Mouse (Mus musculus): ENCODE measurements around the gene Olfr1152. TPM values are rescaled to one million over a fixed set of nuclear protein-coding genes. Genes with fewer than 3 reads are reported as not detected.

The Olfr1152 gene
- total RNA-seq (2017) = not detected in 3 replicates

DNA sequence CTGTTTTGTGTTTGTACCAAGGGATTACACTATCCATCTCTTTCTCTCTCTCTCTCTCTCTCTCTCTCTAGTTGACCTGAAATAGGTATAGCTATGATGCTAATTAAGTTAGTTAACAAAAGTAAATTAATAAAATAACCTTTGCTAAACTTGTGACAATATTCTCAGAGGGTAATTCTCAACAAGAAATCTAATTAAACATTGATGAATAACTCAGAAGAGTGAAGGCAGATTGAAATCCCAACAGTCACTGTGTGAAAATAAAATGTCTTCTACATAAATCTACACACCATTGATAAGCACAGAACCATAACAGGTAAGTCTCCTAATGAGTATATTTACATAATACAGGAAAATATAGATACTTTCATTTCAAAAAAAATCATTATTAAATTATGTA is at the start of gene Olfr1152:
Gene Olfr1152, plus strand, starts transcription at position 301 of the 400 bp plus-strand sequence.
- no peak for ATAC-seq (replicated peaks; ENCODE audit: insufficient number of reproducible peaks, low FRiP score, low TSS enrichment, poor library complexity, severe bottlenecking)

DNA sequence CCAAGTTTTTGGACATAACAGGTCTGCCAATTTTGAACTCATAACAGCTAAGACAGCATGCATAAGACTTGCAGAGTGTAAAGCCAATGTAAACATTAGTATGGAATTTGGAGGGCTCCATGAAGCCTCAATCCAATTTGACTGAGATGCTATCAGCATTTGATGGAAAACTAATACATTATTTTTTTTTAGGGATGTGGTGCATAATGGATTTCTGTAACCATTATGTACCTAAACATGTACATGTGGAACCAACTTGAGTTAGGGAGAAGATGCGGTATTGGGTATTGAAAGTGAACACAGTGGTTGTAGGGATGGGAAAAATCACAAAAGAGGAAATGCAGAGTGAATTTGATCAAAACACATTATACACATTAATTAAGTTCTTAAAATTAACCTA is 36.1 kb upstream of the Olfr1152 start, which contains the start of gene Olfr1148:
Gene Olfr1148, plus strand, starts transcription at position 301 of the 400 bp plus-strand sequence.
- ATAC-seq (replicated peaks; ENCODE audit: insufficient number of reproducible peaks, low FRiP score, low TSS enrichment, poor library complexity, severe bottlenecking) = no peak

DNA sequence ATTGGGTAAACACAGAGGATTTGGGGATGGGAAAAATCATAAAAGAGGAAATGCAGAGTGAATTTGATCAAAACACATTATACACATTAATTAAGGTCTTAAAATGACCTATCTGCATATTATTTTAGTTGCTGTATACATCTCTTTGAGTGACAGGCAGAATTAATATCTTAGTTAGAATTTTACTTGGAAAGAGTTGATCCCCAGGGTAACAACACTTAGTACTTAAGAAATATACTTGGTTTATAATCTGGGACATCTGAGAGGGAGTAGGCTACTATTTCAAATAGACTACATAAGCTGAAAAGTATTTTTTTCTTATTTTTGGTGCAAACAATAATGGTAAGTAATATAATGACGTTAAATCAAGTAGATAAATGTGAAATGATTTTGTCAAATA is 22.6 kb upstream of the Olfr1152 start, which contains the start of gene Olfr1150-ps1:
Gene Olfr1150-ps1, plus strand, starts transcription at position 301 of the 400 bp plus-strand sequence.
- no peak for ATAC-seq (replicated peaks; ENCODE audit: insufficient number of reproducible peaks, low FRiP score, low TSS enrichment, poor library complexity, severe bottlenecking)

DNA sequence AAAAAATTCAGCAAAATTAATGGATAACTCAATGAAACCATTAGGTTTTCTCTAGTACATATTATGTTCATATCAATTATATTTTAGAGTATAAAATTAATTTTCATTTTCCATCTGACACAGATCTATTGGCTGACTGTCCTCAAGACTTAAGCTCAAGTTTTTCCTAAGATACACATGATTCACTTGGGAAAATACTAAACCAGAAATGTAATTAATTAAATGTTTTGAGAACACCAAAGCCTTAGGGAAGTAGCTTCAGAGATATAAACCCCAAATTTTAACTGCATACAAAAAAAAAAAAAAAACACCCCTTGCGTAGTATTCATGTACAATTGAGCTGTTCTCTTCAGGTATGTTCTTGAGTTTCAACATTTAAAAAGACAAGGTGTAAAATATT is 10.7 kb upstream of the Olfr1152 start, which contains the start of gene Olfr1151:
Gene Olfr1151, plus strand, starts transcription at position 301 of the 400 bp plus-strand sequence.
- no peak for ATAC-seq (replicated peaks; ENCODE audit: insufficient number of reproducible peaks, low FRiP score, low TSS enrichment, poor library complexity, severe bottlenecking)

DNA sequence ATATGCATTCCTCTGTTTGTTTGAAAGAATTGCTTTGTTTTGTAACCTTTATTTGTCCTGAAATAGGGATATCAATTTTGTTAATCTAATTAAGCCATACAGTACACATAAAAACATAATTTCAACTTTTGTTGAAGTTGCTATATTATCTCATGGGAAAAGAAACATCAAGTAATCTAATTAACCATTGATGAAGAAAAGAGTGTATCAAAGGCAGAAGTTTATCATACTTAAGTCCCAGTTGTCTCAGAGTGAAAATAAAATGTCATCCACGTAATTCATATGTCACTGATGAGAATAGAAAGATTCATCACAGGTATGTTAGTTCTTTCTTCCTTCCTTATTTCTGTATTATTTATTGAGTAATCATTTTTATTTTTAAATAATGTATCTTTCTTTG is 28.4 kb downstream of the Olfr1152 start, which contains the start of gene Olfr1153:
Gene Olfr1153, plus strand, starts transcription at position 301 of the 400 bp plus-strand sequence.
- ATAC-seq (replicated peaks; ENCODE audit: insufficient number of reproducible peaks, low FRiP score, low TSS enrichment, poor library complexity, severe bottlenecking) = no peak

DNA sequence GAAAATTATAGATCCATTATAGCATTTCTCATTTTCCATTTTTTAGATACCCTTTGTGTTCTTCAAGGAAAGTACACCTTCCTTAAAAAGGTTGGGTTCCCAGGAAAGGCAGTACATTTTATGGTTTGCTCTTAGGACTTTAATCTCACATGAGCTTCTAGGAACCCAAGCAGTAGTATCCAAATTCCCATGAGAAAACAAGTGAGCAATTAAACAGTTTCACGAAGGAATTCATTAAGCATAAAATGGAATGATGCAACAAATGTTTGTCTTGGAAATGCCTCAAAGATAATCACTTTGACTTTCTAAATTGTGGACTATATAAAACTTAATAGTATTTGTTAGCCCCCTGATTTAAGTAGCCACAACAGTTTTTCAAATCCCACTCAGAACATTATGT is 38.8 kb downstream of the Olfr1152 start, which contains the start of gene Olfr1154:
Gene Olfr1154, minus strand, starts transcription at position 101 of the 400 bp plus-strand sequence.
- ATAC-seq (replicated peaks; ENCODE audit: insufficient number of reproducible peaks, low FRiP score, low TSS enrichment, poor library complexity, severe bottlenecking) = no peak

Other genes starting within 250 kb of the Olfr1152 start
- not detected in 3 replicates for gene Olfr1131, start 239.4 kb upstream of the Olfr1152 start, total RNA-seq (2017)
- not detected in 3 replicates for gene Olfr1132, start 229.0 kb upstream of the Olfr1152 start, total RNA-seq (2017)
- gene Olfr1133, start 219.1 kb upstream of the Olfr1152 start, total RNA-seq (2017) = not detected in 3 replicates
- not detected in 3 replicates for gene Olfr1134, start 208.0 kb upstream of the Olfr1152 start, total RNA-seq (2017)
- gene Olfr1135, start 192.8 kb upstream of the Olfr1152 start, total RNA-seq (2017) = not detected in 3 replicates
- gene Olfr1136, start 172.5 kb upstream of the Olfr1152 start, total RNA-seq (2017) = not detected in 3 replicates
- not detected in 3 replicates for gene Olfr1137, start 153.3 kb upstream of the Olfr1152 start, total RNA-seq (2017)
- gene Olfr1138, start 126.5 kb upstream of the Olfr1152 start, total RNA-seq (2017) = not detected in 3 replicates
- not detected in 3 replicates for gene Olfr1140, start 122.7 kb upstream of the Olfr1152 start, total RNA-seq (2017)
- not detected in 3 replicates for gene Olfr1141, start 112.5 kb upstream of the Olfr1152 start, total RNA-seq (2017)
- gene Olfr152, start 87.0 kb upstream of the Olfr1152 start, total RNA-seq (2017) = 1.2 TPM in 1 of 3 replicates, not detected in the others
- gene Olfr1143, start 65.9 kb upstream of the Olfr1152 start, total RNA-seq (2017) = not detected in 3 replicates
- gene Olfr1145, start 56.7 kb upstream of the Olfr1152 start, total RNA-seq (2017) = not detected in 3 replicates
- not detected in 3 replicates for gene Olfr1148, start 36.0 kb upstream of the Olfr1152 start, total RNA-seq (2017)
- gene Olfr1150-ps1, start 22.5 kb upstream of the Olfr1152 start, total RNA-seq (2017) = not detected in 3 replicates
- not detected in 3 replicates for gene Olfr1151, start 10.6 kb upstream of the Olfr1152 start, total RNA-seq (2017)
- not detected in 3 replicates for gene Olfr1153, start 28.5 kb downstream of the Olfr1152 start, total RNA-seq (2017)
- not detected in 3 replicates for gene Olfr1154, start 38.7 kb downstream of the Olfr1152 start, total RNA-seq (2017)
- gene Olfr1155, start 78.6 kb downstream of the Olfr1152 start, total RNA-seq (2017) = not detected in 3 replicates
- not detected in 3 replicates for gene Olfr1156, start 86.6 kb downstream of the Olfr1152 start, total RNA-seq (2017)
- gene Olfr1157, start 101.8 kb downstream of the Olfr1152 start, total RNA-seq (2017) = not detected in 3 replicates
- gene Olfr74, start 108.2 kb downstream of the Olfr1152 start, total RNA-seq (2017) = not detected in 3 replicates
- not detected in 3 replicates for gene Olfr1158, start 123.6 kb downstream of the Olfr1152 start, total RNA-seq (2017)
- gene Olfr1160, start 141.8 kb downstream of the Olfr1152 start, total RNA-seq (2017) = 0.32 TPM in 1 of 3 replicates, not detected in the others
- gene Olfr1161, start 156.3 kb downstream of the Olfr1152 start, total RNA-seq (2017) = not detected in 3 replicates
- not detected in 3 replicates for gene Olfr73, start 171.2 kb downstream of the Olfr1152 start, total RNA-seq (2017)
- not detected in 3 replicates for gene Olfr1162, start 184.6 kb downstream of the Olfr1152 start, total RNA-seq (2017)
- not detected in 3 replicates for gene Olfr1163, start 205.3 kb downstream of the Olfr1152 start, total RNA-seq (2017)
- not detected in 3 replicates for gene Olfr1164, start 227.5 kb downstream of the Olfr1152 start, total RNA-seq (2017)

Measured in monocyte, adult 5-6 weeks (primary cell).